Mouse (Mus musculus) left cerebral cortex, adult 18-20 months (tissue): Measurements from ENCODE around the gene Lyrm7. TPM values are rescaled to one million over a fixed set of nuclear protein-coding genes. Genes with fewer than 3 reads are reported as not detected.
"Not testable (repeated sequence)": the region's sequence is repeated elsewhere in the genome, so short reads cannot be mapped to it uniquely, and the experiment has no call there.

Experiments
- DNase-seq, 2 experiments: peaks; one replicate each; pipeline ENCODE4 v3.0.0; 2021 to 2022; ENCODE audit warnings: low spot score in 2 of 2, mixed read lengths in 1 of 2
- total RNA-seq, 2 experiments: library from RNA; stranded (reverse); gene quantifications; 2 replicates each; pipeline ENCODE4 v1.2.3; 2021

Gene Lyrm7
- total RNA-seq, 2 experiments from 2014 or later, result 30.1 to 31.1 TPM

DNA sequence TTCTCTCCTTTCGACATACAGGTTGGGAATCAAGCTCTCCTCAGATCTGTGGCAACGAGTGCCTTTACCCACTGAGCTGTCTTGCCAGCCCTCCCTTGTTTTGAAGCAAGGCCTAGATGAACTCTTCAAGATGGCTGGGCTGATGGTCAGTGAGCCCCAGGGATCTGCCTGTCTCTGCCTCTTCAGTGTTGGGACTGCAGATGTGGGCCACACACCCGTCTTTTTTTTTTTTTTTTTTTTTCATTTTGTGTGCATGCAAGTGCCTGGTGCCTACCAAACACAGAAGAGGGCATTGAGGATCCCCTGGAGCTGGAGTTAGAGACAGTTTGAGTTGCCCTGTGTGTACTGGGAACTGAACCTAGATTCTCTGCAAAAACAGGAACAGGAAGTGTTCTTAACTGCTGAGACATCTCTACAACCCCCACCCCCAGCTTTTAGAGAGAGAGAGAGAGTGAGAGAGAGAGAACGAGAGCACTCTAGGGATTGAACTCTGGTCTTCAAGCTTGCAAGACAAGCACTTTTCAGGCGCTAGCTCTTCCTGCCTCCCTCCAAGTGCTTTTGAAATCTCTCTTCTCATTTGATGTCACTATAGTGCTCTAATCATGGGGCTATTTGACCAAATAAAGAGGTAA lies 23.6 kb upstream of the Lyrm7 start:
- DNase-seq, result no peak

DNA sequence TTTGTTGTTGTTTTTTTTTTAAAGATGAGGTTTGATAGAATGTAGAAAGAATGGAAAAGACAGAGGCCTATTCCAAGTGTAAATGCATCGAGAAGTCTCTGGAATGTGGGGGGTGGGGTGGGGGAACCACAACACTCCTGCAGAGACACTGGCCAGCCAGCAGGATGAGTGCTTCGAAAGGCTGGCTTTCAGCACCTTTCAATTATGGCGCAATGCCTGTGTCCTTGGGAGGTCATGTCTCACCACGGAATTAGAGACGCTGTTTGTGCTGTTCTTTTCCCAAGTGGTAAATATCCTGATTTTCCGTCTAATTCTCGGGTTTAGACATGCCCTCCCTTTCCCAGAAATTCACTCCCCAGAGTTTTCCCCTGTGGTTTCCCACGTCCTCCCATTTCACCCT lies 22.0 kb upstream of the Lyrm7 start:
- no peak for DNase-seq

DNA sequence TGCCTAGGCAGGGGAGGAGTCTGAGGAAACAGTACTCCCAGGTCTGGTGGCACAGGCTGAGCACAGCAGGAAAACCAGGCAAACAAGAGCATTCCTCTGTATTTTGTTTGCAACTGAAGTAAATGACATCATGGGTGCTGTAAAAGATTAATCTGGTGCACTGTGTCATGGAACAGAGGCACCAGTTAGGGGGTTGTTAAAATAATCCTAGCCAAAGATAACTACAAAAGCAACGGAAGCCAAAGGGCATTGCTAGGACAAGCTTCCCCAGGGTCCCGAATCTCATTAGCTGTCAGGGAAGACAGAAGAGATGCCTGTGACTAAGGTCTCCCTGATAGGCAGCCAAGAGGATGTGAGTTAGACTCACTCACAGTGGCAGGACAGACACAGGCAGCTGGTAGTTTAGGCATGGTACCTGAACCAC lies 20.3 kb upstream of the Lyrm7 start:
- no peak for DNase-seq

DNA sequence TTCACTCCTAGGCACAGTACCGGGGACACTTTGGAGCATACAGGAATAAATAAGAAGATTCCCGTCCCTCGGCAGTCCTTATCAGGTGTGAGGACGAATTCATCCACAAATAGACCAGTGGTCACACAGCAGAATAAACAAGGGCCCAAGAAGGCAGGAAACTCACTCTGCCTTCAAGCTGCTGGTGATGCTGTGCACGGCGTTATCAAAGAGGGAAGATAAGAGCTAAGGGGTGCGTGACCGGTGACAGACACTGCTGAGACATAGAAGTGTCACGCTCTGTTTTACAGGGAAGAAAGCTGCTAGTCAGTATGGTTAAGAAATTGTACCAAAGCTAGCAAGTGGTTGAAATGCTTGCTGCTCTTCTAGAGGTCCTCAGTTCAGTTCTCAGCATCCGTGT lies 19.2 kb upstream of the Lyrm7 start:
- no peak for DNase-seq

DNA sequence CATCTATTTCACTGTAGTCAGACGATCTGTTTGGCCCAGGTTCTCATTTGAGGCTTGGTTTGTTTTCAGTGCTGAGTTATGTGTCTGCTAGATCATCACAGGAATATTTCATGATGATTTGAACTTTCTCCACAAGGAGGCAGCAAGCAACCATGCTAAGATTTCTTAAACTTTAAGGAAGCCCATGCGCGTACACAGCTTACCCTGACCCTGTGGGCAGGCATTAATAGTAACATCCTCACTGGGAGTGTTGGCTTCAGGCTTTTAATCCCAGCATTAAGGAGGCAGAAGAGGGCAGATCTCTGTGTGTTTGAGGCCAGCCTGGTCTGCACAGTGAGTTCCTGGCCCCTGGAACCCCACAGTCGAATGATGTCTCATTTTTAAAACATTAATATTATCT lies 18.7 kb upstream of the Lyrm7 start:
- DNase-seq, result peak; percentile 46 to 47

DNA sequence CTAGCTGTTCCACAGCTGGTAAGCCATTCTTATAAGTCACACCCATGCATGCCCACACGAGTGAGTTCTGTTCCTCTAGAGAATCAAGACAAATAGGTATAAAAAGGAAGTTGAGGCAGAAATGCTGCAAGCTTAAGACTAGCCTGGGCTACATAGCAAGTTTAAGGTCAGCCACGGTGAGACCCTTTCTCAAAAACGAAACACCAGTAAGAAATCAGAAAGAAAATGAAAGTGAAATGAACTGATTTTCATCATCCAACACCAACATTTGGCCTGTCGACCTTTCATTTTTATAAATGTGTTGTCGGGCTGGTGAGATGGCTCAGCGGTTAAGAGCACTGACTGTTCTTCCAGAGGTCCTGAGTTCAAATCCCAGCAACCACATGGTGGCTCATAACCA lies 18.2 kb upstream of the Lyrm7 start:
- no peak for DNase-seq

DNA sequence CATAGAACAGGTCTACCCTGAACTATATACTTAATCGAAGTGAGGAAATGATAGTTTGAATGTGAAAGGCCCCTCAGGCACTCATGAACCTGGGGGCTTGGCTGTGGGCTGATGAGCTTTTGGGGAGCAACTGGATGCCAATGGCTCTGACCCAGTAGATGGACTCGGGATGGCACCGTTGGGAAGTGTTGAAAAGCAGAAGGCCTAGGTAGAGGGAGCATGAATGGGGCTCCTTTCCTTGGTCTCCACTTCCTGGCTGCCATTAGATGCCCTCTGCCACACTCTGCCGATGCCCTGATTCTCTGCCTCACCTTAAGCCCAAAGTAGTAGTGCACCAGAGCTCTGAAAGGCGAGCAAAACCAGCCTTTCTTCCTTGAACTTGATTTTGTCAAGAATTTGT lies 15.3 kb upstream of the Lyrm7 start:
- DNase-seq, result no peak

DNA sequence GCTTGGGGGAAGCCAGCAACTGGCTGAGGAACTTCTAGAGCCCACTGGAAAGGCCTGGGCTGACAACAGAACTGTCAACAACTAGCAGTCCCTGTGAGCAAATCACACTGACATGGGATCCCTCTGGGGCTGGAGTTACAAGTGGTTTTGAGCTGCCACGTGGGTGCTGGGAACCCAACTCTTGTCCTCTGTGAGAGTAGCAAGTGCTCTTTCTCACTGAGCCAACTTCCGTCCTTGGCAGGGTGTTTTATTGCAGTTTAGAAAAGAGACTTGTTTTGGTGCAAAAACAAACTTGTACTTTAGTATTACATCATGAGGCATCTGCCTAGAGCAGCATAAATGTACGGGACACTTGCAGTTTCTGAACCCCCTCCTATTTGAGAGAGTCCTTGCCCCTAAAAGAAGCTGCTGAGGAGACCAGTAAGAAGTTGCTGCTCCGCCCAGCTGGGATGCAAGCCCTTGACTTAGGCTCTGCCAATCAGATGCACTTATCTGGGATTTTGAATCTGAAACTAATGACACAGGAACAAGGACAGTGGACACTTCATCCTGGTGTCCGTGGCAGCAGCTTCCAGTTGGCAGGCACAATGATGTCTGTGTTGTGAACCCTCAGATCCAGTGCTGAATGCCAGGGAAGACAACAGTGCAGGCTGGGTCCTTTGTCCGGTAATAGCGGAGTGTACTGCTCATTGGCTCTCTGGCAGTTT lies 11.3 kb upstream of the Lyrm7 start:
- DNase-seq, result no peak

DNA sequence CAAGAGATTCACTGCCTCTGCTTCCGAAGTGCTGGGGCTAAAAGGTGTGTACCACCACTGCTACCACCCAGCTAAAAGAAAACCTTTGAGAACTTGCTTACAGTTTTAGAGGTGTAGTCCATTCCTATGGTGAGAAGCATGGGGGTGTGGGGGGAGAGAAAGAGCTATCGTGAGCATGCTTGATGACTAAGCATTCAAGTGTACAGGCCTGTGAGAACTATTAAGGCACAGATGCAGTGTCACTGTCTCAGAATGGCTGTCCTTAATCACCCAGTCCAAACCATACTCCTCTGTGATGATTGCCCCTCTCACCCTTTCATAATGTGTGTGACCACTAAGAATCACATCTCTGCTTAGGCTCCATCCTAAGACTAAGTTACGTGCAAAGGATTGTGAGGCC lies 8.6 kb upstream of the Lyrm7 start:
- DNase-seq, result no peak

DNA sequence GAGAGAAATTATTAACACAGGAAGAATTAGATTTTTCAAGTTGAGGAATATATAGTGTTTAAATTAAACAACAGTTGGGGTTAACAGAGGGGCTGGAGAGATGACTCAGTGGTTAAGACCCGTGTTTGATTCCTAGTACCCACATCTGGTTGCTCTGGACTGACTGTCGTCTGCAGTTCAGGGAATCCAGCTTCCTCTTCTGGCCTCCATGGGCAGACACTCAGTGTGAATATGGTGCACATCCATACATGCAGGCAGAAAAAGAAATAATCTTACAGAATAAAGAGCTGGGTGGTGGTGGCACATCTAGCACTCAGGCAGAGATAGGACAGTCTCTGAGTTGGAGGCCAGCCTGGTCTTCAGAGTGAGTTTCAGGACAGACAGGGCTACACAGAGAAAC lies 7.7 kb upstream of the Lyrm7 start:
- no peak for DNase-seq

DNA sequence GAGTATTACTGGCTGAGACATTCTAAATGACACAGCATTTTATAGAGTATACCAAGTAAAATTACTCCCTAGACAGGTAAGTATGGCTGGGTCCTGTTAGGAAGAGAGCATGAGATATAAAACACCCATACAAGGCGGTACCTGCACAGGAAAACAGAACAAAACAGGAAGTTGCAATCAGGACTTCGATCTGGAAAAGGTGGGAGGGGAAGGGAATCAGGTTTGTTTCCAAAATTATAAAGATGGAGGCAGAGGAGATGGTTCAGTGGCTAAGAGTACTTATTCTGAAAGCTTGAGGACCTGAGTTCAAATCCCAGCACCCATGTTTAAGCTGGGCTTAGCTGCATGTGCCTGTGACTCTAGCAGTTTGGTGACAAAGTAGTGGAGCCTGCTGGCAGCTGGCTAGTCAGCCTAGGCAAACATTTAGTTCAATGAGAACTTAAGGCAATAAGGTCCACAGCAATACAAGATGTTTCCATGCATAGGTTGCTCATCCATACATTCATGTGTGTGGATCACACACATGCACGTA lies 7.3 kb upstream of the Lyrm7 start:
- no peak for DNase-seq

DNA sequence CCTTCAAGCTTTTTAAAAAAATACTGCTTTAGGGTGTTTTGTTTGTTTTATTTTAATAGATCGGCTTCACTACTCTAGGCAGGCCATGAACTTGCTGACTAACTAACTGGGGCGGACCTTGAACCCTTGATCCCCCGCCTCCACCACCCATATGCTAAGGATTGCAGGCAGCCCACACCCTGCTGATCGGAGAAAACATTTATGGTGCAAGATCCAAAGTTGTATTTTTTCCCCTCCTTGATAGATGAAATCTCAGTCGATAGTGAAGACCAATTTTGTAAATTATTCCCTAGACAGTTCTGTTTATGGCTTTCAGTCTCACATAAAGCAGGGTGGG lies 6.3 kb upstream of the Lyrm7 start:
- DNase-seq, result no peak

DNA sequence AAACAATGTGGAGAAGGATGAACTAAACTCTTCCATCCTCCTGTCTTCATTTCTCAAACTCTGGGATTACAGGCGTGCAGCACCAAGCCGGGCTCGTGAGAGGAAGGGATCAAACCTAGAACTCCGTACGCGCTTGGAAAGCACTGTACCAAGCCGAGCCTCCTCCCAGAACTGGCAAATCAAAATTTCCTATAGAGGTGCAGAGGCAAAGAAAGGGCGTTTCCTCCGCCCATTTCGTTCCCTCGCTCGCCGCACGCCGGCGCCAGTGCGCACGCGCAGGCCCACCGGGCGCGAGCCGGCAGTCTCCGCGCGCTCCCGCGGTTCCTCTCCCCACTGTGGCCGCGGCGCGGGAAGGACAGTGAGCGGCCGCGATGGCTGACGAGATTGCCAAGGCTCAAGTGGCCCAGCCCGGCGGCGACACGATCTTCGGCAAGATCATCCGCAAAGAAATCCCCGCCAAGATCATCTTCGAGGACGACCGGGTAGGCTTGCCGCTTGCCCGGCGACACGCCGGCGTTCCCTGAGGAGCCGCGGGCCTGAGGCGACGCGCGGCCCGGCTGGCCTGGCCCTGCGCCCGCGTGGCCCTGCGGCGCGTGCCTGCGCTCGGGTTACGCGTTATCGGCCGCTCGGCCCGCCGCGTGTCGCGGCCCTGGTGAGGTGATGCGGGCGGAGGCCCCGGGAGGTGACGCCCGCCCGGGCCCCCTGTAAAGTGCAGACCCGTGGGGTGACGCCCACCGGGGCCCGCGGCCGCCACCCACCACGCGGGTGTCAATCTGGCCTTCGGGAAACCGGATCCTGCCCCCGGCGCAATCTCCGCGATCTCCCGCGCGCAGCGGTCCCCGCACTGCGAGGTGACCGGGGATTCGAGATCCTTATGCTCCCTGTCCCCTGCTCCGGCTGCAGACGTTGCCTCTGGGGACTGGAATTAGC lies 5.7 kb upstream of the Lyrm7 start, which contains the start of gene Hint1:
Gene Hint1 (plus strand): TSS at position 265 of the 930 bp plus-strand sequence.
- DNase-seq, result peak; percentile 88 to 95

DNA sequence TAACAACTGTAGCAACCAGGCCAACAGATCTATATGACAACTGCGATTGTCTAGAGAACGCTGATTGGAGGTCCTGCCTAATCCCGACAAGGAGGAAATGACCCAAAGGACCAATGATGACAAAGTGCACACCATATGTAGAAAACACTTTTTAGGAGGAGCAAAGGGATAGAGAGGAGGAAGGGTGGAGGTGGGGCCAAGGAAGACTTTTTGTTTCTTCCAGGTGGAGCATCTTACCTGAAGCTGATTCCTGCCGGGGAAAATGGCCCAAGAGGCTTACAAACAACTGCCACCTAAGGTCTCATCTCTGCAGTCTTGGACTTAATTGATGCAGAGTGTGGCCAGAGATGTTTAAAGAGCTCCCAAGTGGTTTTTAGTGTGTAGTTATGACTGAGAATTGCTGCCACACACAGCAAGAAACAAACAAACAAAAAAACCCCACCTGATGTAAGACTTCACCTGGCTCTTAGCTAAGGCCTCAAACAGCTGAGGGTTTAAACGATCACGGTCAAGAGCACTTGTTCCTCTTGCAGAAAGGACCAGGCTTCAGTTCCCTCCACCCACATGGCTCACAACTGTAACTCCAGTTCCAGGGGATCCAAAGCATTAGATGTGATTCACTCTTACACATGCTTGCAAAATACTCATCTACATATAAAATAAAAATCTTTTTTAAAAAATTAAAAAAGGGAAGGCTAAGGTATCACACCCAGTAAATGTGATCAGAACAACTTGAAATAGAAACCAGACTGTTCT lies 4.8 kb upstream of the Lyrm7 start:
- no peak for DNase-seq

DNA sequence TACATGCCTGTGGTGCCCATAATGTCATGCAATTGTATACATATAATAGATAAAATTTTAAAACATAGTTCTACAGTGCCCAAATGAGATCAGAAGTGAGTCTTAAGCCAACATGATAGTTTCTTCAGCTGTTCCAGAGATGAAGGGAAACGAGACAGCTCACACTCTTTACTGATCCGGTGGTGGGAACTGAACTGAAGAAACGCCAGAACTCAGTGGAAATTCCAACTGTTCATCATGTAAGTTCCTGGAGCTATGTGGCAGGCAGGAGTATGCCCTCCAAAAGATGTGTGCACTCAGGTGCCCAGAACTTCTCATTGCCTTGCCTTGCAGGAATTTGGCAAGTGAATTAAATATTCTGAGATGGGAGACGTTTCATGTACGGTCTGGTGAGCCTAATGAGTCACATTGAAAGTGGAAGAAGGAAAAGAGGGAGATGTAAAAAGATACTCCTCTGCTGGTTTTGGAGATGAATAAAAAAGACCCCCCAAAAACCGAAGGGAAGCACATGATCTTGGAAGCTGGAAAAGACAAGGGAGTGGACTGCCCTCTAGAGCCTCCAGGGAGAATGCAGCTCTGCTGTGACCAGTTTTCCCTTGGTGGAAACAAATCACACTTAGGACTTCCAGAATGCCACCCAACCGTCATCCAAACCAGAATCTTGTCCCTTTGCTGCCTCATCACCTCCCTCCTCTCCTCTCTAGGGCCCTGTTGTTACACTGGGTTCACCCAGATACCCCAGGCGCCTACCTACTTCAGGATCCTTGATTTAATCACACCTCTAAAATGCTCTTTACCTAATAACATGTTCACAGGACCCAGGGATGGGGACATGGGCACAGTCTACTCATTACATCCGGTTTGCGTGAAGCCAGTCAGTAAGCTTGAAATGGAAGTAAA lies 2.2 kb upstream of the Lyrm7 start:
- peak; percentile 67 to 69 for DNase-seq

DNA sequence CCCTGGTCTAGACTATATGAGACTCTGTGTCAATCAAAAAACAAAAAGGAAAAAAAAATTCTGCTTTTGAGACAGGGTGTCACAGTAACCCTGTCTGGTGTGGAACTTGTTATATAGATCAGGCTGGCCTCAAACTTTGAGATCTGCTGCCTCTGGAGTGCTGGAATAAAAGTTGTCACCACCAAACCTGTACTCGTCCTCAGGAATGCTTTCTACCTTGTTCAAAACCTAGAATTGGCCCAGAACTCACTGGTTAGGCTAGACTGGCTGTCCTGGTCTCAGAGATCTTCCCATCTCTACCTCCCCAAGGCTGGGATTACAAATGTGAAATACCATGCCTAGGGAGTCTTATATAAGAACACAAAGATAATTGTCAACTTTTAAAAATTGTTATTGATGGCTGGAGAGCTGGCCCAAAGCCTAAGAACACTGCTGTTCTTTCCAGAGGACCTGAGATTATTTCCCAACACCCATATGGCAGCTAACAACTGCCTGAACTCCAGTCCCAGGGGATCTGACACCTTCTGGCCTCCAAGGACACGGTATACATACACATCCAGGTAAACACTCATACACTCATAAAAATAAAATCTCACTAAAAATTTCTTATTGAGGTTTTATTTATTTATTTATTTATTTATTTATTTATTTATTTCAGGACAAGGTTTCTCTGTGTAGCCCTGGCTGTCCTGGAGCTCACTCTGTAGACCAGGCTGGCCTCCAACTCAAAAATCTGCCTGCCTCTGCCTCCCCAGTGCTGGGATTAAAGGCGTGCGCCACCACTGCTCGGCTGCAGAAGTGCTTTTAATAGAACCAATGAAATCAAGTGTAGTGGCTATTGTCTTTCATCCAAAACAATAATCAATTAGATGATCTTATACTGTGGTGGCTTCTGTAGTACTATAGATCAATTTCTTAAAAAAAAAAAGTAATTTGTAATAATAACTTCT lies 1.0 kb upstream of the Lyrm7 start:
- no peak for DNase-seq

DNA sequence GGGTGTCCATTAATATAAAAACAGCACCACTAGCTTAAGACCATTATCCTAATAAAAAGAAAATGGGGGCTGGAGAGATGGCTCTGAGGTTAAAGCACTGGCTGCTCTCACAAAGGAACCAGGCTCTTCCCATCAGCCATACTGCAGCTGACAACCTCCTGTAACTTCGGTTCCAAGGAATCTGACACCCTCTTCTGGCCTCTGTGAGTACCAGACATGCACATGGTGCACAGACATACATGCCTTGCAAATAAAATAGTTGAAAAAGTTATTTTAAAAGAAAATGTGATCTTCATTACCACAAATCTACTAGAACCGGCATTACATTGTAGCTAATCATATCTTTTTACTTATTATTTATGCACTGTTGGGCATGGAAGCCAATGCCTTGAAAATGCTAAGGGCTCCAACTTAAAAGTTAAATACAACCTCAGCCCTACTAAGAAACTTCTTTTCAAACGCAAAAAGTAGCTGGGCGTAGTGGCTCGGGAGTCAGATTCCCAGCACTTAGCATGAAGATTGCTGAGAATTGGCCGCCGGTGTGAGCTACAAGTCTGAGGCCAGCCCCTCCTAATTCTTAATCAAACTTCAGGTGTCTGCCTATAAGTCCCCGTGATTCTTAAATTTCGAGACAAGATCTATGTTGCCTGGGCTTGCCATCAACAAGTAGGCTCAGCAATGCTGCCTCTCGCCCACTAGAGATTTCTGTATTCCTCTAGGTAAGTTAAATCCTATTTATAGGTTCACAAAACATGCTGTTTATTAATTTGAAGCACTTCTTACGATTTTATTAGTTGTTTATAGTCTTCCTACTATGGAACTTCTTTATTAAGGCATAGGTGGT lies 1.2 kb downstream of the Lyrm7 start:
- DNase-seq, result no peak

DNA sequence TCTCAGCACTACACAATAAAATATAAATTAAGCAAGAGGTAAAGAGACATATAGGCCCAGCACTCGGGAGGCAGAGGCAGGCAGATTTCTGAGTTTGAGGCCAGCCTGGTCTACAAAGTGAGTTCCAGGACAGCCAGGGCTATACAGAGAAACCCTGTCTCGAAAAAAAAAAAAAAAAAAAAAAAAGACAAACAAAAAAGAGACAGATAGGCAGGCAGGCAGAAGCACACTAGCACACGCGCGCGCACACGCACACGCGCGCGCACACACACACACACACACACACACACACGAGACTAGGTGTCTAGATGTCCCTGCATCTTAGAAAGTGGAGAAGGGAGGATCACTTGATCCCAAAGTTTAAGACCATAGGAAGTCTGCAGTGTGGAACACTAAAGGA lies 1.8 kb downstream of the Lyrm7 start:
- not testable (repeated sequence) for DNase-seq
